Mouse (Mus musculus) kidney, adult 2 months (tissue): ENCODE results near the gene Rac1.

Source experiments
- CTCF ChIP-seq: fragments of 200-500 bp; conservative IDR thresholded peaks from 2 replicates; pipeline ENCODE4 v1.5.1; 2011; ENCODE audit warnings: low read depth, mild to moderate bottlenecking, control low read depth, low read length, moderate library complexity, mixed read lengths; ENCODE audit not compliant: insufficient read depth, insufficient read length
- POLR2A ChIP-seq: fragments of 200-500 bp; IDR thresholded peaks from one replicate; pipeline ENCODE4 v1.6.1; 2011; ENCODE audit warnings: low read depth, low read length, control low read depth

DNA sequence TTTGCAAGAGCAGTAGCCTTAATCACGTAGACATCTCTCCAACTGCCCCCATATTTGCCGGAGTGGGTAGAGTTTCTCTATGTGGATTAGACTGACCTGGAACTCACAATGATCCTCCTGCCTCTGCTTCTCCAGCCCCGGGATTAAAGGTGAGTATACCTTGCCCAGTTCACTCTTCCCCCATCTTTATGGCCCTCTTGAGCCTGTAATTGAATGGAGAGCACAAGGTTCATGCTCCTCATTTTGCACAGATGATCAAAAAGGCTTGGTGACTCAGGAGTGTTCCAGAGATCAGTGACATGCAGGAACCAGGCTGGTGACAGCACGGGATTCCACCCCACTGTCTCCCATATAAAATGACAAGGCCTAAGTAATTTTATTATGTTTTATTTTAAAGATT, 7.1 kb upstream of the Rac1 start:
- no peak for TF ChIP-seq POLR2A
- no peak for TF ChIP-seq CTCF
